Mouse (Mus musculus) intestine, embryonic 16.5 days (tissue): ENCODE measurements at regions not wholly inside any gene's neighbourhood (a gene's known extent, or its start where the extent isn't known, plus 50 kb on each side); places are given as distances from the start of the nearest gene placed in this dataset.

ENCODE experiments used
- ATAC-seq: fragments of 200-750 bp; cut with Nextera tagmentation; 2 replicates; pipeline ENCODE4 v1.8.0; 2017; ENCODE audit warnings: moderate TSS enrichment, moderate library complexity
- H3K27ac ChIP-seq: fragments of 300-500 bp; sonication (generic); 2 replicates; pipeline ENCODE4 v1.5.1; 2014; ENCODE audit warnings: mild to moderate bottlenecking, low read length
- H3K27me3 ChIP-seq: fragments of 300-500 bp; sonication (generic); replicated peaks from 2 replicates; pipeline ENCODE4 v1.6.1; 2014; ENCODE audit warnings: low read length, control low read depth, mixed read lengths; ENCODE audit not compliant: control insufficient read depth, insufficient read depth
- H3K36me3 ChIP-seq: fragments of 300-500 bp; sonication (generic); 2 replicates; pipeline ENCODE4 v1.6.1; 2014; ENCODE audit warnings: low read length, control low read depth; ENCODE audit not compliant: control insufficient read depth, insufficient read depth
- H3K4me1 ChIP-seq: fragments of 300-500 bp; sonication (generic); 2 replicates; pipeline ENCODE4 v1.6.1; 2014; ENCODE audit warnings: low read length, control low read depth, mixed read lengths; ENCODE audit not compliant: control insufficient read depth, insufficient read depth
- H3K4me2 ChIP-seq: fragments of 300-500 bp; sonication (generic); 2 replicates; pipeline ENCODE4 v1.6.1; 2014; ENCODE audit warnings: low read depth, low read length, control low read depth
- H3K4me3 ChIP-seq: fragments of 300-500 bp; sonication (generic); 2 replicates; pipeline ENCODE4 v1.5.1; 2014; ENCODE audit warnings: mild to moderate bottlenecking, low read length
- H3K9ac ChIP-seq: fragments of 300-500 bp; sonication (generic); 2 replicates; pipeline ENCODE4 v1.6.1; 2014; ENCODE audit warnings: low read depth, low read length
- H3K9me3 ChIP-seq: fragments of 300-500 bp; sonication (generic); 2 replicates; pipeline ENCODE4 v1.6.1; 2016; ENCODE audit warnings: low read length, control low read depth; ENCODE audit not compliant: control insufficient read depth
- WGBS: fragments of 180-500 bp; shearing (Covaris S2); extraction: QIAGEN DNeasy Blood & Tissue Kit; methylation state at CpG from one replicate; pipeline ENCODE4 v1.1.7; 2014; 5-methylcytosine and 5-hydroxymethylcytosine counted together

DNA sequence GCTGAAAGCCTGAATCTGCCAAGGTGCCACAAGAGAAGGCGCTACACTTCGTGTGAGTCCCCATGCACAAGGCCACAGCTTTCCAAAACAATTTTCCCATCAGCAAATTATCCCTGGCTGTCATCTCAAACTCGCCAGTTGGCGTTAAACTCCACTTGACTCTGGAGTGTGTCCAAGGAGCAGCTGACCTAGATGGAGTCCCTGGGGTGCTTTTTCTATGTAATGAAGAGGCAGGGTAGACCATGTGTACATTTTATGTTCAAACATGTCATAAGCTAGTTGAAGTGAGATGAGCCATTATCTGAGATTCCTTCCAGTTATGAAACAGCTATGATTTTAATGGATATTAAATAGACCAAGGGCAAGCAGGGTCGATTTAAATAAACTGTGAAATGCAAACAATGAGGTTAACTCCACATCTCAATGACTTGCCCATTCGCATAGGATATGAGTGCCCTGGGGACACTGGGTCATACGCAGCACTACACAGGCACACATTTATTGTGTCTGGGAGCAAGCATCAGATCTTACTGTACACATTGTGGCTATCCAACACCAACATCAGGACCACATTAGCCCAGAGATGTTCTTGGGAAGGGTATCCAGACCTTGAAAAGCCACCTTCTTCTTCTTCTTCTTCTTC is 51.0 kb upstream of the Sfswap start:
- no peak overlapping the region for H3K4me3 ChIP-seq
- H3K36me3 ChIP-seq, result no peaks in the 10 kb centered on the region
- H3K9ac ChIP-seq, result no peak overlapping the region
- no peak for ATAC-seq
- no peak overlapping the region for H3K4me2 ChIP-seq
- WGBS, result 42% methylated on average over 7 of the region's 7 CpGs
- no peak overlapping the region for H3K27ac ChIP-seq
- peaks cover 4% of the 10 kb centered on the region for H3K4me1 ChIP-seq
- H3K27me3 ChIP-seq, result no peaks in the 10 kb centered on the region
- no peaks in the 10 kb centered on the region for H3K9me3 ChIP-seq
